Mouse (Mus musculus): ENCODE measurements around the gene Kank1. TPM values are rescaled to one million over a fixed set of nuclear protein-coding genes. Genes with fewer than 3 reads are reported as not detected.
A peak's percentile ranks its signal among the peaks of the same experiment; 100 is the strongest.

Gene Kank1
- polyA plus RNA-seq, 1 experiment: 6.3 TPM

DNA sequence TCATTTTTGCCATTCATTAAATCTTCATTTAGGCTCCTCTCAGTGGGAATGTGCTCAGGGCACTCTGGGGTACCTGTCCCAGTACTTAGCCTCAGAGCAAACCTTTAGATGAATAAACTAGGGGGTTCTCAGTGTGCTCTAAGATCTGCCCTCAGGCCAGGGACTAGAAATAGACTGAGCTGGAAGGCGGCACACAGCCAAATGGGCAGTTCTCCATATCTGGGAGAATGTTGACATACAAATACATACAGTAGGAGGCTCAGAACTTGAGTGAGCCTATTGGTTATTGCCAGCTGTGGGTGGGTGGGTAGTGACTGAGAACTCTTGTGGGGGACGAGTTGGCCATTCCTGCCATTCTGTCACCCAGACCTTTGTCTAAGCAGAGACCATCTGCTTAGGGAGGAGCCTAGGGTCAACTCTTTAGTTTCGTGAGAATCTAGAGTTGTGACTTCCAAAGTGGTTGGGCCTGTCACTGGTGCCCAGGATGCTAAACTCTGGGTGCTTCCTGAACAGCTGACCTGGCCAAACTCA is 14.9 kb downstream of the Kank1 start:
- Histone ChIP-seq H3K27me3 (ENCODE audit: control insufficient read depth, insufficient read depth, low read length) (no peaks in the 10 kb centered on the region), H3K4me1 (ENCODE audit: control insufficient read depth, insufficient read depth, insufficient read length, low read length) (peaks cover 12% of the 10 kb centered on the region), H3K4me3 (ENCODE audit: low read depth, low read length) (no peak overlapping the region), H3K27ac (ENCODE audit: insufficient read depth, low read depth, low read length) (no peak overlapping the region), H3K36me3 (ENCODE audit: control insufficient read depth, insufficient read depth, low read length) (no peaks in the 10 kb centered on the region)
- WGBS: 74% methylated on average over 3 of the region's 3 CpGs
- TF ChIP-seq CTCF (IDR thresholded peaks at IDR 0.05; ENCODE audit: extremely low read depth, insufficient read length, insufficient replicate concordance, low read depth, low read length): no peak
- no peak for TF ChIP-seq POLR2A (IDR thresholded peaks at IDR 0.05; ENCODE audit: low read depth, low read length)

- Histone ChIP-seq H3K36me3 (ENCODE audit: control insufficient read depth, insufficient read depth, low read length) (no peaks in the 10 kb centered on the region), H3K27me3 (ENCODE audit: control insufficient read depth, insufficient read depth, low read length) (no peaks in the 10 kb centered on the region), H3K27ac (ENCODE audit: insufficient read depth, low read depth, low read length) (no peak overlapping the region), H3K4me1 (ENCODE audit: control insufficient read depth, insufficient read depth, insufficient read length, low read length) (peaks cover 4% of the 10 kb centered on the region), H3K4me3 (ENCODE audit: low read depth, low read length) (no peak overlapping the region)
- WGBS: 94% methylated on average over 6 of the region's 6 CpGs
- no peak for TF ChIP-seq POLR2A (IDR thresholded peaks at IDR 0.05; ENCODE audit: low read depth, low read length)
- TF ChIP-seq CTCF (IDR thresholded peaks at IDR 0.05; ENCODE audit: extremely low read depth, insufficient read length, insufficient replicate concordance, low read depth, low read length): no peak
These were observed 16.4 kb downstream of the Kank1 start for GRCm38 (mm10) chr19:25253198-25253597.

GRCm38 (mm10) chr19:25253628-25254027 is 16.9 kb downstream of the Kank1 start:
- Histone ChIP-seq H3K4me3 (ENCODE audit: low read depth, low read length) (no peak overlapping the region), H3K27ac (ENCODE audit: insufficient read depth, low read depth, low read length) (no peak overlapping the region), H3K27me3 (ENCODE audit: control insufficient read depth, insufficient read depth, low read length) (no peaks in the 10 kb centered on the region), H3K4me1 (ENCODE audit: control insufficient read depth, insufficient read depth, insufficient read length, low read length) (peaks cover 3% of the 10 kb centered on the region), H3K36me3 (ENCODE audit: control insufficient read depth, insufficient read depth, low read length) (no peaks in the 10 kb centered on the region)
- TF ChIP-seq CTCF (IDR thresholded peaks at IDR 0.05; ENCODE audit: extremely low read depth, insufficient read length, insufficient replicate concordance, low read depth, low read length) (no peak), POLR2A (IDR thresholded peaks at IDR 0.05; ENCODE audit: low read depth, low read length) (no peak)
- WGBS: 90% methylated on average over 3 of the region's 3 CpGs

GRCm38 (mm10) chr19:25258321-25258720 is 21.5 kb downstream of the Kank1 start:
- no peak for TF ChIP-seq CTCF (IDR thresholded peaks at IDR 0.05; ENCODE audit: extremely low read depth, insufficient read length, insufficient replicate concordance, low read depth, low read length)
- no peak for TF ChIP-seq POLR2A (IDR thresholded peaks at IDR 0.05; ENCODE audit: low read depth, low read length)
- H3K36me3 ChIP-seq (ENCODE audit: control insufficient read depth, insufficient read depth, low read length): no peaks in the 10 kb centered on the region
- H3K27me3 ChIP-seq (ENCODE audit: control insufficient read depth, insufficient read depth, low read length): no peaks in the 10 kb centered on the region
- H3K27ac ChIP-seq (ENCODE audit: insufficient read depth, low read depth, low read length): no peak overlapping the region
- 78% methylated on average over 6 of the region's 6 CpGs for WGBS
- H3K4me1 ChIP-seq (ENCODE audit: control insufficient read depth, insufficient read depth, insufficient read length, low read length): no peaks in the 10 kb centered on the region
- H3K4me3 ChIP-seq (ENCODE audit: low read depth, low read length): no peak overlapping the region

DNA sequence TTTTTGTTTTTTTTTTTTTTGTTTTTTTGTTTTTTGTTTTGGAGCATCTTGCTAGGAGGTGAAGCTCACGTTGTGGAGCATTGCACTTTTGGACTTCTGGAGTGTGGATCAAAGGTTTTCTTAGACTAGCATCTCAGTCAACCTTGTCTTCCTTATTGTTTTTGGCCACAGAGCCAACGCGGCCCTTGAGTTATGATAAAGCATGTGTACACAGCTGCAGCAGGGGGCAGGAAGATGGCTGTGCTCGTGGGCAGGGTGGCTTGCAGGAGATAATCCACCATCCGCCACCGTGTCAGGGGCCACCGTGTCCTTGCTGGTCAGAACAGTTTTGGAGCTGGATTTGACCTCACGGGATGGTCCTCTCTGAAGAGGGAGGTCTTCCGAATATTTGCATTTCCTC is 29.4 kb downstream of the Kank1 start:
- Histone ChIP-seq H3K4me3 (ENCODE audit: low read depth, low read length) (peak overlapping the region; percentile 39), H3K27ac (ENCODE audit: insufficient read depth, low read depth, low read length) (0 out of 2 replicates have a peak overlapping the region, but pooled peaks have one; percentile 6), H3K27me3 (ENCODE audit: control insufficient read depth, insufficient read depth, low read length) (no peaks in the 10 kb centered on the region), H3K36me3 (ENCODE audit: control insufficient read depth, insufficient read depth, low read length) (no peaks in the 10 kb centered on the region), H3K4me1 (ENCODE audit: control insufficient read depth, insufficient read depth, insufficient read length, low read length) (peaks cover 11% of the 10 kb centered on the region; the same call in 1 of the 2 replicates)
- TF ChIP-seq CTCF (IDR thresholded peaks at IDR 0.05; ENCODE audit: extremely low read depth, insufficient read length, insufficient replicate concordance, low read depth, low read length) (no peak), POLR2A (IDR thresholded peaks at IDR 0.05; ENCODE audit: low read depth, low read length) (no peak)
- WGBS: 23% methylated on average over 9 of the region's 9 CpGs

DNA sequence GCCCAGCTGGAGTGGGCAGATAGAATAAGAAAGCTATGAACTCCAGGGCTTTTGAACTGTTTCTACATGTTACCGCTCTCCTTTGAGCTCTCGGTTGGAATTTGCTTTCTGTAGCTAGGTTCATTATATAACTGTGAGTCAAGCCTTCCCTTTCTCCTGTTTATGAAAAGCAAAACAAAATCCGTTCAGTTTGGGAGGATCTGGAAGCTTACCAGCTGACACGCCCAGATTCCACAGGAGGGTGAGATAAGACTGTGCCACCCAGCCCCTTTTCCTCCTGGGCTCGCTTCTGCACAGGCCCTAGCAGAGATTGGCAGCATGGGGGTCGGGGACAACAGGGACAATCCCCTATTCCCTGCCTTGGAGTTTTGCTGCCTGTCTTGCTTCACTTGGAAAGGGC is 30.5 kb downstream of the Kank1 start:
- H3K4me1 ChIP-seq (ENCODE audit: control insufficient read depth, insufficient read depth, insufficient read length, low read length): peaks cover 11% of the 10 kb centered on the region; the same call in 1 of the 2 replicates
- no peak overlapping the region for H3K4me3 ChIP-seq (ENCODE audit: low read depth, low read length)
- TF ChIP-seq CTCF (IDR thresholded peaks at IDR 0.05; ENCODE audit: extremely low read depth, insufficient read length, insufficient replicate concordance, low read depth, low read length): no peak
- WGBS: 13% methylated on average over 6 of the region's 6 CpGs
- no peaks in the 10 kb centered on the region for H3K36me3 ChIP-seq (ENCODE audit: control insufficient read depth, insufficient read depth, low read length)
- H3K27ac ChIP-seq (ENCODE audit: insufficient read depth, low read depth, low read length): no peak overlapping the region; the same call in 1 of the 2 replicates
- no peaks in the 10 kb centered on the region for H3K27me3 ChIP-seq (ENCODE audit: control insufficient read depth, insufficient read depth, low read length)

DNA sequence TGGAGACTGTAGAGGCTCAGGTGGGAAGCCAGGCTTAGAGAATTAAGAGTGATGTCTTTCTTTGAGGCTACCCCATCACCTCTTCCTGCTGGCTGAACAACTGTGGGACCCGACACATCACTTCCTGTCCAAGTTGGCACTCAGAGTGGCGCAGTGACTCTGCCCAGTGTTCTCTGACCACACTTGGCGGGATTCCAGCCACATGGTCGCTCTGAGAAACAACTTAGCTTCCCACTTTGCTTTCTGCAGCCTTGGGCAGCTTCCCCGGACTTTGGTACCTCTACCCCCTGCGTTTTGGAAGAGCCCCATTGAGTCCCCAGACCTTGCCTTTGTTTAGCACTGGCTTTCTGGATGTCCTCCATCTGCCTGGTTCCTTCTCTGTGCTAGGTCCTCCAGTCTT is 31.8 kb downstream of the Kank1 start:
- Histone ChIP-seq H3K36me3 (ENCODE audit: control insufficient read depth, insufficient read depth, low read length) (no peaks in the 10 kb centered on the region), H3K27me3 (ENCODE audit: control insufficient read depth, insufficient read depth, low read length) (no peaks in the 10 kb centered on the region), H3K27ac (ENCODE audit: insufficient read depth, low read depth, low read length) (no peak overlapping the region), H3K4me3 (ENCODE audit: low read depth, low read length) (no peak overlapping the region), H3K4me1 (ENCODE audit: control insufficient read depth, insufficient read depth, insufficient read length, low read length) (peaks cover 11% of the 10 kb centered on the region; the same call in 1 of the 2 replicates)
- TF ChIP-seq CTCF (IDR thresholded peaks at IDR 0.05; ENCODE audit: extremely low read depth, insufficient read length, insufficient replicate concordance, low read depth, low read length) (no peak), POLR2A (IDR thresholded peaks at IDR 0.05; ENCODE audit: low read depth, low read length) (no peak)
- WGBS: 21% methylated on average over 6 of the region's 6 CpGs
